Mouse (Mus musculus): ENCODE data around the gene Tpst2. TPM values are rescaled to one million over a fixed set of nuclear protein-coding genes. Genes with fewer than 3 reads are reported as not detected.

Gene Tpst2
- polyA plus RNA-seq, 1 experiment from 2014 or later, result 35.3 TPM

- Histone ChIP-seq H3K9ac (replicated peaks; ENCODE audit: low read depth, low read length) (no peak overlapping the region), H3K9me3 (ENCODE audit: control insufficient read depth, low read depth, low read length) (no peaks in the 10 kb centered on the region), H3K36me3 (ENCODE audit: control insufficient read depth, insufficient read depth, low read length) (no peaks in the 10 kb centered on the region), H3K4me1 (ENCODE audit: control insufficient read depth, insufficient read depth, low read length) (peaks cover 9% of the 10 kb centered on the region; the same call in 1 of the 2 replicates), H3K4me3 (ENCODE audit: low read depth, low read length) (no peak overlapping the region), H3K27ac (ENCODE audit: low read length) (no peak overlapping the region), H3K27me3 (ENCODE audit: control insufficient read depth, insufficient read depth, low read length) (0 out of 2 replicates have a peak, but pooled peaks cover 2% of the 10 kb centered on the region), H3K4me2 (replicated peaks; ENCODE audit: low read depth, low read length) (no peak overlapping the region)
- ATAC-seq (ENCODE audit: insufficient number of reproducible peaks, insufficient read depth, low FRiP score, low read depth), result no peak
- 46% methylated on average over 2 of the region's 2 CpGs for WGBS
Measured at GRCm38 (mm10) chr5:112273746-112274463, 2.6 kb upstream of the Tpst2 start.

DNA sequence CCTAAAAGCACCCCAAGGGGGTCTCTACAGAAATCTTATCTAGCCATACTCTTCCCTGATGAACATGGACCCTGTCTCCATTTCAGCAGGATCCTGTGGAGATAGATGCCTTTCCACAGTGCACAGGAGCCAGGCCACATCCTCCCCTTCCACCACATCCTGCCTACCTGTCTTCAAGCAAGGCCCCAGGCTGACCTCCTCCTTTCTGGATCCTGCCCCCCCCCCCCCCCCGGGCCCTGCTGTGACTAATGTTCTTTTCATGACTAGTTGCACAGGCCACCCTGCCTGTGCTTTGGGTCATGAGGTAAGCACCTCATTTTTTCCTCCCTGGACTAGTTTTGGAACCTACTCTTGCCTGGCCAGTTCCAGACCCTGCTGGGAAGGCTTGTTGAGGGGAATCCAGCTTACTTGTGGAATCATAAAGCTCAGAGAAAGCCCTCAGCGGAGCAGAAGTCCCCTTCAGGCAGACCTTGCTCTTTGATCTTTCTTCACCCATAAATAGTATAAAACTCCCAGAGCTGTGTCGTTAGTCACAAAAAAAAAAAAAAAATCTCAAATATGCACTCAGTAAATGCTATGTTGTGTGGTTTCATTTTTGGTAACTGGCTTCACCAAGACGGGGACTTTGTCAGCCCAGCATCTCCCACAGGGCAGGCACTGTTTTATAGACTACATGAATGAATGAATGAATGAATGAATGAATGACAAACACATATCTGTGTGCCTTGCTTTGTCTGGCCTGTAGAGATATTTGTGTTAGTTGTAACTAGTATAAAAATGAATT lies 1.3 kb upstream of the Tpst2 start:
- 0 out of 2 replicates have a peak, but pooled peaks cover 2% of the 10 kb centered on the region for H3K27me3 ChIP-seq (ENCODE audit: control insufficient read depth, insufficient read depth, low read length)
- H3K27ac ChIP-seq (ENCODE audit: low read length), result no peak overlapping the region
- 0 out of 2 replicates have a peak overlapping the region, but pooled peaks have one; percentile 76 for H3K4me3 ChIP-seq (ENCODE audit: low read depth, low read length)
- peaks cover 9% of the 10 kb centered on the region; the same call in 1 of the 2 replicates for H3K4me1 ChIP-seq (ENCODE audit: control insufficient read depth, insufficient read depth, low read length)
- WGBS, result 41% methylated on average over 4 of the region's 4 CpGs
- no peak overlapping the region for H3K9ac ChIP-seq (replicated peaks; ENCODE audit: low read depth, low read length)
- no peaks in the 10 kb centered on the region for H3K9me3 ChIP-seq (ENCODE audit: control insufficient read depth, low read depth, low read length)
- H3K4me2 ChIP-seq (replicated peaks; ENCODE audit: low read depth, low read length), result peak overlapping the region; percentile 56
- ATAC-seq (ENCODE audit: insufficient number of reproducible peaks, insufficient read depth, low FRiP score, low read depth), result no peak
- H3K36me3 ChIP-seq (ENCODE audit: control insufficient read depth, insufficient read depth, low read length), result no peaks in the 10 kb centered on the region

DNA sequence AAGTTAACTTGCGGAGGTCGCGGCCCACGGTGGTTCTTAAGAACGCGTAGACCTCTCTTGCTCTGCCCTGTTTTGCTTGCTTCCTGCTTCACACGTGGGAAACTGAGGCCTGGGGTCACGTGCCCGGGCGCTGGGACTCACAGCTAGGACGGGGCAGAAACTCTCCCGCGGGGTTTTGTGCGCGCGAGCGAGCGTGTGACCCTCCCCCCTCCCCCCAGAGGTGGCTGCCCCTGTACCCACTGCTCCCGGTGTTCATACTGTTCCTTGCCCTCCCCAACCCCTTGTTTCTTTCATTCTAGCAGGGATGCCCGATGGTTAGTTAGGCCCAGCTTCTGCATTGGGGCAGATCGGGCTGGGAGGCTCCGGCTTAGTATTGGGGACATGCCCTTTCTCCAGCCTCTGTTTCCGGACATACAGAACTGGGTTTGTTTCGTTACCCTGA lies 437 bp downstream of the Tpst2 start:
- Histone ChIP-seq H3K36me3 (ENCODE audit: control insufficient read depth, insufficient read depth, low read length) (no peaks in the 10 kb centered on the region), H3K4me1 (ENCODE audit: control insufficient read depth, insufficient read depth, low read length) (peaks cover 9% of the 10 kb centered on the region; the same call in 1 of the 2 replicates), H3K9me3 (ENCODE audit: control insufficient read depth, low read depth, low read length) (no peaks in the 10 kb centered on the region), H3K4me3 (ENCODE audit: low read depth, low read length) (peak overlapping the region; percentile 76), H3K9ac (replicated peaks; ENCODE audit: low read depth, low read length) (peak overlapping the region; percentile 73), H3K27me3 (ENCODE audit: control insufficient read depth, insufficient read depth, low read length) (no peaks in the 10 kb centered on the region), H3K27ac (ENCODE audit: low read length) (peak overlapping the region; percentile 33; the same call in 1 of the 2 replicates), H3K4me2 (replicated peaks; ENCODE audit: low read depth, low read length) (peak overlapping the region; percentile 83)
- WGBS, result 1% methylated on average over 24 of the region's 24 CpGs
- ATAC-seq (ENCODE audit: insufficient number of reproducible peaks, insufficient read depth, low FRiP score, low read depth), result peak; percentile 7; the same call in 1 of the 2 replicates

DNA sequence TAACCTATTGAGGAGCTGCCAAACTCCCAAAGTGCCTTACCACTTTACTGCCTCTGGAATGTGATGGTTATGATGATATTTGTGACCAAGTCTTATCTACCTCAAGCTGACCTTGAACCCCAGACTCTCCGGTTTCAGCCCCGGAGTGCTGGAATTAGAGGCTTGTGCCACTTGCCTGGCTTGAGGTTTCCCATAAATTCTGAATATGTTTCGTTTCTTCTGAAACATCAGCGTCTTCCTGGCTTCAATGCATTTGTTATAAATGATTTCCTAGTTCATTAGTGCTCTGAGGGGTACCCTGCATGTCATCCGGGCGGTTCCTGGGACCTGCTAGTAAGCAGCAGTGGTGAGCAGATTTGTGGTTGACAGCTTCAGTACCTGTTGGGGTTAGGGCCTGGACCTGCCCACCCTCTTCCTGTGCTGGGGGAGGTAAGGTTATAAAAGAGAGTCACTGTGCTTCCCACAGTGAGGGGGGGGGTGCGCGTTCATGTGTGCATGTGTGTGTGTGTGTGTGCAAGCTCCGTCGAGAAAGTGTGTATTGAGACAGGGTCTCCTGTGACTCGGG lies 1.5 kb downstream of the Tpst2 start:
- no peak overlapping the region for H3K9ac ChIP-seq (replicated peaks; ENCODE audit: low read depth, low read length)

GRCm38 (mm10) chr5:112279181-112280021 lies 2.9 kb downstream of the Tpst2 start:
- Histone ChIP-seq H3K4me1 (ENCODE audit: control insufficient read depth, insufficient read depth, low read length) (peaks cover 9% of the 10 kb centered on the region; the same call in 1 of the 2 replicates), H3K36me3 (ENCODE audit: control insufficient read depth, insufficient read depth, low read length) (no peaks in the 10 kb centered on the region), H3K9me3 (ENCODE audit: control insufficient read depth, low read depth, low read length) (no peaks in the 10 kb centered on the region), H3K4me3 (ENCODE audit: low read depth, low read length) (no peak overlapping the region), H3K4me2 (replicated peaks; ENCODE audit: low read depth, low read length) (no peak overlapping the region), H3K27me3 (ENCODE audit: control insufficient read depth, insufficient read depth, low read length) (no peaks in the 10 kb centered on the region), H3K9ac (replicated peaks; ENCODE audit: low read depth, low read length) (no peak overlapping the region), H3K27ac (ENCODE audit: low read length) (0 out of 2 replicates have a peak overlapping the region, but pooled peaks have one; percentile 7)
- no peak for ATAC-seq (ENCODE audit: insufficient number of reproducible peaks, insufficient read depth, low FRiP score, low read depth)
- 77% methylated on average over 17 of the region's 17 CpGs for WGBS

More for the DNA sequence above, 1.5 kb downstream of the Tpst2 start:
- 85% methylated on average over 11 of the region's 11 CpGs for WGBS
- ATAC-seq (ENCODE audit: insufficient number of reproducible peaks, insufficient read depth, low FRiP score, low read depth), result no peak
- Histone ChIP-seq H3K27me3 (ENCODE audit: control insufficient read depth, insufficient read depth, low read length) (no peaks in the 10 kb centered on the region), H3K27ac (ENCODE audit: low read length) (no peak overlapping the region), H3K4me2 (replicated peaks; ENCODE audit: low read depth, low read length) (peak overlapping the region; percentile 83), H3K9me3 (ENCODE audit: control insufficient read depth, low read depth, low read length) (no peaks in the 10 kb centered on the region), H3K4me3 (ENCODE audit: low read depth, low read length) (0 out of 2 replicates have a peak overlapping the region, but pooled peaks have one; percentile 6), H3K4me1 (ENCODE audit: control insufficient read depth, insufficient read depth, low read length) (peaks cover 9% of the 10 kb centered on the region; the same call in 1 of the 2 replicates), H3K36me3 (ENCODE audit: control insufficient read depth, insufficient read depth, low read length) (no peaks in the 10 kb centered on the region)

DNA sequence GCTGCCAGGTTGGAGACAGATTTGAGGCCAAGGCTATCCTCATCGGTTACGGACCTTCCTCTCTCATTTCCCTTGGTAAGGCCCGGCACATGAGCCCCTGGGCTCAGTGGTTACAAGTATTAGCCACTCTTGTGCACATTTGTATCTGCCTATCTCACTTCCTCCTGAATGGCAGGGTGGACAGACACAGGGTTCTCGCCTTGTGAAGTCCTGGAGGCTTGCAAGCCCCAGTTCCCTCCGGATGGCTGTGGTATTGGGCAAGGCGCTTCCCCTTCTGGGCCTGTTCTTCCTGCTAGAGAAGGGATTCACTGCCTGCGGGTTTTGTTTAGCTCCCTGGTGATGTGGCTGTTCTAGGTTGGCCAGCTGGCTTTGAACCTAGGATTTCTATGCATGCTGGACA lies 3.7 kb downstream of the Tpst2 start:
- no peak overlapping the region for H3K9ac ChIP-seq (replicated peaks; ENCODE audit: low read depth, low read length)
- peaks cover 9% of the 10 kb centered on the region; the same call in 1 of the 2 replicates for H3K4me1 ChIP-seq (ENCODE audit: control insufficient read depth, insufficient read depth, low read length)
- no peaks in the 10 kb centered on the region for H3K36me3 ChIP-seq (ENCODE audit: control insufficient read depth, insufficient read depth, low read length)
- 0 out of 2 replicates have a peak overlapping the region, but pooled peaks have one; percentile 7 for H3K27ac ChIP-seq (ENCODE audit: low read length)
- H3K27me3 ChIP-seq (ENCODE audit: control insufficient read depth, insufficient read depth, low read length), result no peaks in the 10 kb centered on the region
- H3K9me3 ChIP-seq (ENCODE audit: control insufficient read depth, low read depth, low read length), result no peaks in the 10 kb centered on the region
- ATAC-seq (ENCODE audit: insufficient number of reproducible peaks, insufficient read depth, low FRiP score, low read depth), result no peak
- no peak overlapping the region for H3K4me3 ChIP-seq (ENCODE audit: low read depth, low read length)
- H3K4me2 ChIP-seq (replicated peaks; ENCODE audit: low read depth, low read length), result no peak overlapping the region
- WGBS, result 85% methylated on average over 7 of the region's 7 CpGs

- Histone ChIP-seq H3K9ac (replicated peaks; ENCODE audit: low read depth, low read length) (no peak overlapping the region), H3K4me2 (replicated peaks; ENCODE audit: low read depth, low read length) (no peak overlapping the region), H3K36me3 (ENCODE audit: control insufficient read depth, insufficient read depth, low read length) (no peaks in the 10 kb centered on the region), H3K27me3 (ENCODE audit: control insufficient read depth, insufficient read depth, low read length) (no peaks in the 10 kb centered on the region), H3K4me1 (ENCODE audit: control insufficient read depth, insufficient read depth, low read length) (peaks cover 7% of the 10 kb centered on the region; the same call in 1 of the 2 replicates), H3K4me3 (ENCODE audit: low read depth, low read length) (no peak overlapping the region), H3K27ac (ENCODE audit: low read length) (no peak overlapping the region), H3K9me3 (ENCODE audit: control insufficient read depth, low read depth, low read length) (no peaks in the 10 kb centered on the region)
- WGBS, result 66% methylated on average over 15 of the region's 15 CpGs
- no peak for ATAC-seq (ENCODE audit: insufficient number of reproducible peaks, insufficient read depth, low FRiP score, low read depth)
Measured at GRCm38 (mm10) chr5:112280863-112281660, 4.6 kb downstream of the Tpst2 start.

Measured in stomach, embryonic 14.5 days (tissue).